Mouse (Mus musculus) kidney, postnatal 36 days (tissue): ENCODE measurements around the gene Gm42878.

ENCODE experiments used
- DNase-seq, 2 experiments: peaks; one replicate each; pipeline ENCODE4 v3.0.0; 2021 to 2022; ENCODE audit warnings: mixed read lengths in 2 of 2

Gene Gm42878

GRCm38 (mm10) chr5:121544910-121545792 is at the start of gene Gm42878, which contains the start of gene Adam1a:
TSS of gene Gm42878 (minus strand) at chr5:121545482.
TSS of gene Adam1a (minus strand) at chr5:121545482.
- DNase-seq, result no peak

- no peak for DNase-seq
Observed at GRCm38 (mm10) chr5:121594714-121595313, 49.5 kb upstream of the Gm42878 start.

GRCm38 (mm10) chr5:121593451-121594401 is 48.4 kb upstream of the Gm42878 start, which contains the start of gene Aldh2:
TSS of gene Aldh2 (minus strand) at chr5:121593824.
- peak; percentile 95 to 96 for DNase-seq

GRCm38 (mm10) chr5:121592816-121593407 is 47.6 kb upstream of the Gm42878 start:
- peak in 1 of 2 experiments; percentile 47 for DNase-seq

- DNase-seq, result peak in 1 of 2 experiments; percentile 44
Observed at GRCm38 (mm10) chr5:121592064-121592815, 47.0 kb upstream of the Gm42878 start.

- DNase-seq, result no peak
Observed at GRCm38 (mm10) chr5:121591417-121592063, 46.3 kb upstream of the Gm42878 start.

GRCm38 (mm10) chr5:121589928-121590327 is 44.6 kb upstream of the Gm42878 start:
- DNase-seq, result no peak

GRCm38 (mm10) chr5:121586400-121587039 is 41.2 kb upstream of the Gm42878 start:
- DNase-seq, result peak; percentile 56 to 61

- DNase-seq, result no peak
Observed at GRCm38 (mm10) chr5:121585699-121586098, 40.4 kb upstream of the Gm42878 start.

GRCm38 (mm10) chr5:121585005-121585404 is 39.7 kb upstream of the Gm42878 start:
- no peak for DNase-seq

GRCm38 (mm10) chr5:121583765-121584501 is 38.7 kb upstream of the Gm42878 start:
- DNase-seq, result peak; percentile 98

GRCm38 (mm10) chr5:121581945-121582344 is 36.7 kb upstream of the Gm42878 start:
- peak in 1 of 2 experiments; percentile 23 for DNase-seq

GRCm38 (mm10) chr5:121576927-121577488 is 31.7 kb upstream of the Gm42878 start:
- no peak for DNase-seq

GRCm38 (mm10) chr5:121575867-121576266 is 30.6 kb upstream of the Gm42878 start:
- no peak for DNase-seq

- no peak for DNase-seq
Observed at GRCm38 (mm10) chr5:121574145-121574544, 28.9 kb upstream of the Gm42878 start.

- peak; percentile 31 to 59 for DNase-seq
Observed at GRCm38 (mm10) chr5:121570787-121571186, 25.5 kb upstream of the Gm42878 start.

- DNase-seq, result no peak
Observed at GRCm38 (mm10) chr5:121569881-121570420, 24.7 kb upstream of the Gm42878 start.

GRCm38 (mm10) chr5:121566035-121566681 is 20.9 kb upstream of the Gm42878 start:
- DNase-seq, result peak; percentile 70 to 84
